Mouse (Mus musculus): ENCODE results near the gene Ctbs. TPM values are rescaled to one million over a fixed set of nuclear protein-coding genes. Genes with fewer than 3 reads are reported as not detected.

The Ctbs gene
- 7.6 TPM for polyA plus RNA-seq (2014; fragmentation: Illumina TruSeq; extraction: RNeasy Lipid Tissue Mini Kit (QIAGEN cat#74804); ENCODE audit: insufficient read depth, low read depth, low replicate concordance)

GRCm38 (mm10) chr3:146449745-146450250 lies at the start of gene Ctbs:
Gene Ctbs (plus strand): TSS chr3:146449795.

GRCm38 (mm10) chr3:146404311-146405201 lies 45.0 kb upstream of the Ctbs start, which contains the start of gene Ssx2ip:
Gene Ssx2ip (plus strand): TSS chr3:146404642.

GRCm38 (mm10) chr3:146499431-146500002 lies 49.9 kb downstream of the Ctbs start, which contains the start of the genes Spata1 and Gng5:
Gene Spata1 (minus strand): TSS chr3:146499753.
Gene Gng5 (plus strand): TSS chr3:146499807.

Other genes starting within 250 kb of the Ctbs start
- gene Lpar3, start 228.8 kb upstream of the Ctbs start, polyA plus RNA-seq (2014; fragmentation: Illumina TruSeq; extraction: RNeasy Lipid Tissue Mini Kit (QIAGEN cat#74804); ENCODE audit: insufficient read depth, low read depth, low replicate concordance): 10.1 TPM
- 8.8 TPM for gene Ssx2ip, start 45.2 kb upstream of the Ctbs start, polyA plus RNA-seq (2014; fragmentation: Illumina TruSeq; extraction: RNeasy Lipid Tissue Mini Kit (QIAGEN cat#74804); ENCODE audit: insufficient read depth, low read depth, low replicate concordance)
- gene Spata1, start 50.0 kb downstream of the Ctbs start, polyA plus RNA-seq (2014; fragmentation: Illumina TruSeq; extraction: RNeasy Lipid Tissue Mini Kit (QIAGEN cat#74804); ENCODE audit: insufficient read depth, low read depth, low replicate concordance): 2.2 TPM
- gene Gng5, start 50.0 kb downstream of the Ctbs start, polyA plus RNA-seq (2014; fragmentation: Illumina TruSeq; extraction: RNeasy Lipid Tissue Mini Kit (QIAGEN cat#74804); ENCODE audit: insufficient read depth, low read depth, low replicate concordance): 393 TPM
- gene Rpf1, start 71.6 kb downstream of the Ctbs start, polyA plus RNA-seq (2014; fragmentation: Illumina TruSeq; extraction: RNeasy Lipid Tissue Mini Kit (QIAGEN cat#74804); ENCODE audit: insufficient read depth, low read depth, low replicate concordance): 32.4 TPM
- gene Uox, start 120.6 kb downstream of the Ctbs start, polyA plus RNA-seq (2014; fragmentation: Illumina TruSeq; extraction: RNeasy Lipid Tissue Mini Kit (QIAGEN cat#74804); ENCODE audit: insufficient read depth, low read depth, low replicate concordance): 1.1 TPM
- not detected for gene Dnase2b, start 165.8 kb downstream of the Ctbs start, polyA plus RNA-seq (2014; fragmentation: Illumina TruSeq; extraction: RNeasy Lipid Tissue Mini Kit (QIAGEN cat#74804); ENCODE audit: insufficient read depth, low read depth, low replicate concordance)
- gene 4930503B20Rik, start 201.5 kb downstream of the Ctbs start, polyA plus RNA-seq (2014; fragmentation: Illumina TruSeq; extraction: RNeasy Lipid Tissue Mini Kit (QIAGEN cat#74804); ENCODE audit: insufficient read depth, low read depth, low replicate concordance): not detected
- gene Samd13, start 235.8 kb downstream of the Ctbs start, polyA plus RNA-seq (2014; fragmentation: Illumina TruSeq; extraction: RNeasy Lipid Tissue Mini Kit (QIAGEN cat#74804); ENCODE audit: insufficient read depth, low read depth, low replicate concordance): 0.66 TPM

Data from lung, adult 10 weeks (tissue).